Mouse (Mus musculus) CH12.LX (cell line): ENCODE measurements at regions not wholly inside any gene's neighbourhood (a gene's known extent, or its start where the extent isn't known, plus 50 kb on each side); places are given as distances from the start of the nearest gene placed in this dataset.

Experiments used
- DNase-seq: peaks from one replicate; pipeline ENCODE4 v3.0.0-alpha.2; 2013; ENCODE audit errors: extremely low read depth
- H3K27ac ChIP-seq: 2 replicates; pipeline ENCODE4 v1.5.1; 2012; ENCODE audit warnings: low read depth, mild to moderate bottlenecking, control low read depth, moderate library complexity; ENCODE audit not compliant: insufficient read depth
- H3K27me3 ChIP-seq: replicated peaks from 2 replicates; pipeline ENCODE3; 2012; ENCODE audit warnings: inconsistent platforms
- H3K36me3 ChIP-seq, 2 experiments: replicated peaks in 1 of 2; 2 replicates each; pipeline versions ENCODE3 to v1.6.1; 2012; ENCODE audit warnings: inconsistent platforms in 1 of 2, low read length in 1 of 2, mild to moderate bottlenecking in 1 of 2, mixed read lengths in 1 of 2, moderate library complexity in 1 of 2; ENCODE audit not compliant: control insufficient read depth in 1 of 2, insufficient read depth in 1 of 2
- H3K4me1 ChIP-seq, 2 experiments: 2 replicates each; pipeline ENCODE4 v1.6.1; 2012; ENCODE audit warnings: inconsistent platforms in 1 of 2, moderate library complexity in 1 of 2; ENCODE audit not compliant: insufficient read depth in 2 of 2, control insufficient read depth in 1 of 2
- H3K4me2 ChIP-seq: 2 replicates; pipeline ENCODE4 v1.6.1; 2012; ENCODE audit warnings: low read depth, mild to moderate bottlenecking, control low read depth; ENCODE audit not compliant: poor library complexity, insufficient read depth, severe bottlenecking
- H3K4me3 ChIP-seq, 3 experiments: fragments of 150-350 bp in 1 of 3; sonication (generic) in 1 of 3; replicated peaks in 1 of 3; 2 replicates each; pipeline versions ENCODE3 to v1.5.1; 2011 to 2012; ENCODE audit warnings: low read depth in 2 of 3, low read length in 2 of 3, mild to moderate bottlenecking in 2 of 3, moderate library complexity in 2 of 3, control low read depth in 1 of 3, improper control_type of control experiment in 1 of 3, inconsistent platforms in 1 of 3, mixed read lengths in 1 of 3; ENCODE audit not compliant: poor library complexity in 1 of 3
- H3K79me2 ChIP-seq: replicated peaks from 2 replicates; pipeline ENCODE4 v1.6.1; 2012; ENCODE audit warnings: mild to moderate bottlenecking, moderate library complexity; ENCODE audit not compliant: control insufficient read depth, poor library complexity, insufficient read depth, severe bottlenecking; ENCODE audit errors: extremely low read depth
- H3K9ac ChIP-seq: 2 replicates; pipeline ENCODE4 v1.6.1; 2012; ENCODE audit warnings: low read depth, mild to moderate bottlenecking, control low read depth, moderate library complexity; ENCODE audit not compliant: insufficient read depth
- H3K9me3 ChIP-seq: replicated peaks from 2 replicates; pipeline ENCODE3; 2012; ENCODE audit warnings: low read length, inconsistent platforms, mixed read lengths
- CHD1 ChIP-seq: IDR thresholded peaks from 2 replicates; pipeline ENCODE4 v1.6.1; 2012; ENCODE audit warnings: low read depth, low read length, improper control_type of control experiment, inconsistent platforms
- CHD2 ChIP-seq: IDR thresholded peaks from 2 replicates; pipeline ENCODE4 v1.6.1; 2011; ENCODE audit warnings: low read length, improper control_type of control experiment
- EP300 ChIP-seq: IDR thresholded peaks from 2 replicates; pipeline ENCODE4 v1.6.1; 2011; ENCODE audit warnings: low read length, improper control_type of control experiment
- ETS1 ChIP-seq: conservative IDR thresholded peaks from 2 replicates; pipeline ENCODE4 v1.6.1; 2012; ENCODE audit warnings: low read depth, mild to moderate bottlenecking, inconsistent platforms, low read length, improper control_type of control experiment, moderate library complexity
- HCFC1 ChIP-seq: IDR thresholded peaks from 2 replicates; pipeline ENCODE4 v1.6.1; 2012; ENCODE audit warnings: low read depth, mild to moderate bottlenecking, inconsistent platforms, low read length, improper control_type of control experiment
- KAT2A ChIP-seq: IDR thresholded peaks from 2 replicates; pipeline ENCODE4 v1.6.1; 2012; ENCODE audit warnings: low read length, improper control_type of control experiment, inconsistent platforms; ENCODE audit not compliant: insufficient replicate concordance
- MAFK ChIP-seq: IDR thresholded peaks from 2 replicates; pipeline ENCODE4 v1.6.1; 2011; ENCODE audit warnings: low read length, improper control_type of control experiment; ENCODE audit not compliant: insufficient replicate concordance
- NELFE ChIP-seq: IDR thresholded peaks from 2 replicates; pipeline ENCODE4 v1.6.1; 2011; ENCODE audit warnings: low read depth, low read length, improper control_type of control experiment
- PAX5 ChIP-seq: IDR thresholded peaks from 2 replicates; pipeline ENCODE4 v1.6.1; 2012; ENCODE audit warnings: low read length, inconsistent platforms, mixed read lengths
- POLR2A ChIP-seq: IDR thresholded peaks from 2 replicates; pipeline ENCODE4 v1.6.1; 2011; ENCODE audit warnings: low read depth, mild to moderate bottlenecking, improper control_type of control experiment, low read length
- SMC3 ChIP-seq: IDR thresholded peaks from 2 replicates; pipeline ENCODE4 v1.6.1; 2011; ENCODE audit warnings: low read depth, low read length, improper control_type of control experiment
- TBP ChIP-seq: conservative IDR thresholded peaks from 2 replicates; pipeline ENCODE4 v1.6.1; 2011; ENCODE audit warnings: low read depth, low read length, improper control_type of control experiment
- ZC3H11A ChIP-seq: IDR thresholded peaks from 2 replicates; pipeline ENCODE4 v1.6.1; 2012; ENCODE audit warnings: low read depth, mild to moderate bottlenecking, inconsistent platforms, low read length, improper control_type of control experiment
- ZKSCAN1 ChIP-seq: IDR thresholded peaks from 2 replicates; pipeline ENCODE4 v1.6.1; 2012; ENCODE audit warnings: low read depth, inconsistent platforms, low read length, improper control_type of control experiment, borderline replicate concordance
- ZNF384 ChIP-seq: IDR thresholded peaks from 2 replicates; pipeline ENCODE4 v1.6.1; 2012; ENCODE audit warnings: low read depth, low read length, improper control_type of control experiment, inconsistent platforms
- dilution Hi-C: fragments of 300-500 bp; cut with MboI; formaldehyde crosslinking; loops from 2 replicates; pipeline ENCODE4 v1.14.3; 2020; ENCODE audit warnings: low sequenced_read_pairs; ENCODE audit not compliant: extremely low pct_unique_long_range_greater_than_20kb, extremely low pct_ligation_motif_present
- in situ Hi-C: fragments of 300-500 bp; cut with MboI; formaldehyde crosslinking; loops from 3 replicates; pipeline ENCODE4 v1.14.3; 2019; ENCODE audit warnings: low sequenced_read_pairs, low pct_ligation_motif_present, low pct_unique_long_range_greater_than_20kb, mixed read lengths

DNA sequence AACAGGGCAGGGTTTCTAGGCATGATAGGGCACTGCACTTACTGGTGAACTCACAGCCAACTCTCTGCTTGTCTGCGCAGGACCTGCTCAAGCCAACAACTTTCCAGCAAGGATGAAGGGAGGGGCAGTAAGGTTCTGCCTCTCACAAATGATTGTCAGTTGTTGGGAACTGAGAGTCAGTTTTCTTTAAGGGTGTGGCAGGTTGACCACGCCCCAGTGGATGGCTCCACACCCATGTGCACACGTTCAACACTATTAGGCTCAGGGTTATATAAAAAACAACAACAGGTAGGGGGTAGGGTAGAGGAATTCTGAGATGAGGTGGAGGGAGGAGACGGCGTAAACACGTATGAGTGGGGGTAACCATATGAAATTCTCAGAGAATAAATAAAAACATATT is 210.9 kb upstream of the Kit start:
- in situ Hi-C loops (loop anchor here (25.0 kb wide), 1 partner anchor 152 kb away; no protein-coding TSS in a partner anchor), dilution Hi-C loops (no loop called here)
- Histone ChIP-seq H3K36me3 (no peaks in the 10 kb centered on the region), H3K27me3 (no peaks in the 10 kb centered on the region), H3K4me1 (no peaks in the 10 kb centered on the region), H3K4me2 (no peak overlapping the region), H3K79me2 (no peaks in the 10 kb centered on the region), H3K9me3 (no peaks in the 10 kb centered on the region), H3K27ac (no peak overlapping the region), H3K4me3 (no peak overlapping the region), H3K9ac (no peak overlapping the region)
- DNase-seq, result no peak
- TF ChIP-seq TBP (no peak), MAFK (no peak), PAX5 (no peak), SMC3 (no peak), HCFC1 (no peak), KAT2A (no peak), ZC3H11A (no peak), ZKSCAN1 (no peak), POLR2A (no peak), ETS1 (no peak), CHD2 (no peak), ZNF384 (no peak), EP300 (no peak)

DNA sequence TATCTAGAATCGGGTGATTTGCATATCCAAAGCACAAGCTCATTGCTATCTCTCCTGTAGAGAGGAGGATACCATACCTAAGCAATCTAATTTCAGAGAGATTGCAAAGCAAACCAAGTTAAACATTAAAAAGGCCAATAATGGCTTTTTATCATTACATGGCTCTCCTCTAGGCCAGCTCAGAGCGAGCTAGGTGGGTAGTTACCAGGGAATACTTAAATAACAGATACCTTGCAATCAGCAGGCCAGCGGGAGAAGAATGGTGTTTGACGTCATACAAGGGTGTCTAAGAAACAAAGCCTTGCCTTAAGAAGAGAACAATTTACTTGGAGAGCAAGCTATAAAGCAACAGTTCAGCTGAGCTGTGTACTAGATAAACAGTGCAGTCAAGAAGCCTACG is 207.4 kb upstream of the Kit start:
- no peak overlapping the region for H3K4me3 ChIP-seq
- no peaks in the 10 kb centered on the region for H3K36me3 ChIP-seq
- no peaks in the 10 kb centered on the region for H3K9me3 ChIP-seq
- H3K4me1 ChIP-seq, result no peaks in the 10 kb centered on the region
- no peak overlapping the region for H3K9ac ChIP-seq
- H3K4me2 ChIP-seq, result no peak overlapping the region
- in situ Hi-C loops, result loop anchor here (25.0 kb wide), 1 partner anchor 155 kb away; no protein-coding TSS in a partner anchor
- dilution Hi-C loops, result no loop called here
- TF ChIP-seq CHD1, result no peak
- DNase-seq, result no peak
- no peaks in the 10 kb centered on the region for H3K27me3 ChIP-seq
- H3K79me2 ChIP-seq, result no peaks in the 10 kb centered on the region
- no peak overlapping the region for H3K27ac ChIP-seq

DNA sequence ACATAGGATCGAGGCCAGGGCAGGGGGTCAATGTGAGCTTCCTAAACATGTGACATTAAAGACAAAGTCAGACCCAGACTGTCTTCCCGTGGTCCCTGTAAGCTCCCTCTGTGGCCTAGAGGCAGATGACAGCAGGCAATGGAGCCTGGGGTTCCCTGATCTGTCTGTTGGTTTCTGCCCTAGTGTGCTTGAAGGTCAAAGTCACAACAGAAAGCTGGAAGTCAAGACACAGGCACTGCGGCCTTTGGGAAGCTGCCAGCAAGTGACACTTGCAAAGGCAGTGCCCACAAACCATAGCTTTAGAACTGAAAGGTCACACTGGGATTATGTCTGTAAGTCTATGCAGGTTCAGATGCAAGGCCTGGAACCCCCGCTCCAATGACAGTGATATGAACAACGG is 206.0 kb upstream of the Kit start:
- DNase-seq, result no peak
- H3K36me3 ChIP-seq, result no peaks in the 10 kb centered on the region
- no peak overlapping the region for H3K27ac ChIP-seq
- no peaks in the 10 kb centered on the region for H3K9me3 ChIP-seq
- no peaks in the 10 kb centered on the region for H3K4me1 ChIP-seq
- H3K27me3 ChIP-seq, result no peaks in the 10 kb centered on the region
- H3K4me2 ChIP-seq, result no peak overlapping the region
- in situ Hi-C loops, result loop anchor here (25.0 kb wide), 1 partner anchor 156 kb away; no protein-coding TSS in a partner anchor
- TF ChIP-seq SMC3 (no peak), PAX5 (no peak), NELFE (no peak)
- TF ChIP-seq, all 38 proteins: peak for 0
- dilution Hi-C loops, result no loop called here
- Histone ChIP-seq H3K9ac (no peak overlapping the region), H3K4me3 (no peak overlapping the region), H3K79me2 (no peaks in the 10 kb centered on the region)
